Mouse (Mus musculus) skeletal muscle tissue, adult 2 months (tissue): ENCODE data around the gene Pacrg.
A peak's percentile ranks its signal among the peaks of the same experiment; 100 is the strongest.

Source experiments
- DNase-seq: peaks from one replicate; pipeline ENCODE4 v3.0.0-alpha.2; 2012; ENCODE audit warnings: low read depth, low spot score

Pacrg gene

DNA sequence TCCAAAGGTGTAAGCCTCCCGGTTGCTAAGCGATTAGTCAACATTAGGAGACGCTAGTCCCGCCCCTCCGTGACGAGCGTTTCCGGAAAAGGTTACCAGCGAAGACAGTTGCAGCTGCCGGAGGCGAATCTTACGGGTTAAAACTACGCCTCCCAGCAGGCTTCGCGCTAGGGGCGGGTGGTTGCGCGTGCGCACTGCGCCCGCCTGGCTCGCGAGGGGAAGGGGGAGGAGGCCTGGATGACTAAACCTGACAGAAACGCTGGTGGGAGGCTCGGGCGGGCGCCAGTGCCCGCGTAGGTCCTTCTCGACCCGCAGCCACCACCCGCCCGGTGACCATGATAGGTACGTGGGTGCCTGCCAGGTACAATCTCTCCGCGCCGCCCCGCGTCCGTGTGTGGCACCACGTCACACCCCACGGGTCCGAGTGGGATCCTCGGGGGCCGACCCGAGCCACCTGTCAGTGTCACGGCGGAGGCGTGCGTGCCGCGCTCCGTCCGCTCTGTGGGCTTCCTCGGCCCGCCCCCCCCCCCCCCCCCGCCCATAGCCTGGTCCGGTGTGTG is at the start of gene Pacrg, which contains the start of gene Prkn:
Pacrg (minus strand) TSS at position 164 of the 560 bp plus-strand sequence.
Prkn (plus strand) TSS at position 237 of the 560 bp plus-strand sequence.
- DNase-seq: peak; percentile 97

- no peak for DNase-seq
These were observed 47.8 kb upstream of the Pacrg start for GRCm38 (mm10) chr17:10887924-10888323.

- DNase-seq: no peak
These were observed 42.1 kb upstream of the Pacrg start for GRCm38 (mm10) chr17:10882260-10882659.

- DNase-seq: no peak
These were observed 38.9 kb upstream of the Pacrg start for GRCm38 (mm10) chr17:10878986-10879385.

DNA sequence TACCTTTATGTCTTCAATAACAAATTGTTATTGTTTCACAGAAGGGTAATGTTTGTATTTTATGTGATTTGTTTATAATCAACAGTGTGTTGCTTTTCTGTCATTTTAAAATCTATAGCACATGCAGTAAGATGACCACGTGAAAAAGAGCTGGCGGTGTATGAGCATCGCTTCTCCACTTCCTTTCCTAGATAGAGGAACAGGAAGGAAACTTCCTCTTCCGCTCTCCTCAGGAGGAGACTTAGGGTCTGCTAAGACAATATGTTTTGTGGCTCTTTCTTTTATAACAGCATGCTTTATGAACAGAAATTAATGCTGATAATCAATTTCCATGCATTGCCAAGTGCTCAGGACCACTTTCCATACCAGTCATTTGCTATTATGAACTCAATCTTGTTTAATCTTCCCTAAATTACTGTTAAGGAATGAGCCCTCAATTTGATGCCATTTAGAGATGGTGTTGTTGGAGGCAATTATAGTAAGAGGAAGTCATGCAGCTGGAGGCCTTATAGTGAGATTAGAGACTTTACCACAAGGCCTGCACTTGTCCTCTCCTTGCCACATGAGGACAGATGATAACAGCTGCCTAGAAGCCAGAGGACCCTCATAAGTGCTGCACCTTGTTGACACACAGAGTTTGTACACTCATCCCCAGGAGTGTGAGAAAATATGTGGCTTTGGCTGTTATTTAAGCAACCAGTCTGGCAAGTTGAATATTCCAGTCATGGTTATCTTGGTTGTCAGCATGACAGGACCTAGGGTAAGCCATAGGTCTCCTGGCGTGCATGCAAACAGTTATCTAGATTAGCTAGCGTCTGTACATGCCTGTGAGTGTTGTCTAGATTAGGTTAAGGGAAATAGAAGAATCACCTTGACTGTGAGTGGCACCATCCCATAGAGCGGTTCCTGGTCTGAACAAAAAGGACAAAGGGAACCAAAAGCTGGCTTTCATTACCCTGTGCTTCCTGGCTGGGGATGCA is 34.4 kb upstream of the Pacrg start:
- no peak for DNase-seq

- DNase-seq: no peak
These were observed 14.1 kb upstream of the Pacrg start for GRCm38 (mm10) chr17:10854207-10854606.

GRCm38 (mm10) chr17:10840731-10841201 is 655 bp upstream of the Pacrg start:
- peak; percentile 42 for DNase-seq

DNA sequence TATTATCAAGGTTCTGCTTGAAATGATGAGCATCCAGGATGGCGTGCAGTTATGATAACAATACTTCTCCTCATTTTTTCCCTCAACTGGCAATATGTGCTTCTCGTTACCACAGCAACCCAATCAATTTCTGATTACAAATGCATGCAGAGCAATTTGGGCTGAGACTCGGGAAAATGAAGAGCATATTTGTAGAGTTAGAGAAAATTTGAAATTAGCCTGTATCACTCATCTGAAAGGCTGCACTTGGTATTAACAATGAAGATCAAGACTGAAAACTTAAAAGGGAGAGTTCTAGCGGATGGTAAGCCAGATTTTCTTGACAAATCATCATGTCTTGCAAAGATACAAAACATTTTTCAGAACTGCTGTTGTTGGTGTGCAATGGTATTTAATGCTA is 21.1 kb downstream of the Pacrg start:
- DNase-seq: no peak

DNA sequence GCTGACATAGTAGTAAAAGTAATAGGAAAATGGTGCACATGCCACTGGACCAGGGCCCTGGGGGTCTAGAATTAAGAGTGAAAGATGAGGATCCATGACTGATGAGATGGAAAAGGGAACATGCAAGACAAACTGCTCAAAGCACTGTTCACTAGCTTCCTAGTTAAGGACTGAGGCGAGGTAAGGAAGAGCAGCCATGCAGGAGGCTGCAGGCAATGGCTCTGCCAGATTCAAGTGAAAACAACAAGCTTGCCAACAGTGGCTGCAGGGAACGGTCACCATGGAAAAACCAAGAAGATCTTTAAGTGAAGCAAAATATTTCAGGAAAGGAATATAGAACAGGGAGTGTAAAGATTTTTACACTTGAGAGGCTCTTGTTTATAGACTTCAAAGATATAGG is 31.5 kb downstream of the Pacrg start:
- DNase-seq: no peak

GRCm38 (mm10) chr17:10807261-10807998 is 32.7 kb downstream of the Pacrg start:
- DNase-seq: no peak

- no peak for DNase-seq
These were observed 33.4 kb downstream of the Pacrg start for GRCm38 (mm10) chr17:10806692-10807091.

DNA sequence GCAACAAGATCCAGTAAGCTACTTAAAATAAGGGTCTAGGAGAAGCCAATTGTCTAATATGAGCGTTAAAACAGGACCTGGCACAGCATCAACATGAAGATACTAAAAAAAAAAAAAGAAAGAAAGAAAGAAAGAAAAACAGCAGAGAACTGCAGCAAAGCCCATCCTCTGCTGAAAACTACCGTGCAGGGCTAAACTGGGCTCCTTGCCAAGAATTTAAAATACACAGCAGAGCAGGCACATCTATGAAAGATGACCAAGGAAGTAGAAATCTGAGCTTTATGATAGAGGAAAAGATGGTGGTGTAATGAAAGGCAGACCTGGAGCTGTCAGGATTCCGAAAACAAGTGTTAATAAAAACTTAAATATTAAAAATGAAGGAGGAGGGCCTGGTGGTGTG is 48.5 kb downstream of the Pacrg start:
- no peak for DNase-seq

- DNase-seq: peak; percentile 46
These were observed 55.6 kb downstream of the Pacrg start for GRCm38 (mm10) chr17:10784401-10784920.

DNA sequence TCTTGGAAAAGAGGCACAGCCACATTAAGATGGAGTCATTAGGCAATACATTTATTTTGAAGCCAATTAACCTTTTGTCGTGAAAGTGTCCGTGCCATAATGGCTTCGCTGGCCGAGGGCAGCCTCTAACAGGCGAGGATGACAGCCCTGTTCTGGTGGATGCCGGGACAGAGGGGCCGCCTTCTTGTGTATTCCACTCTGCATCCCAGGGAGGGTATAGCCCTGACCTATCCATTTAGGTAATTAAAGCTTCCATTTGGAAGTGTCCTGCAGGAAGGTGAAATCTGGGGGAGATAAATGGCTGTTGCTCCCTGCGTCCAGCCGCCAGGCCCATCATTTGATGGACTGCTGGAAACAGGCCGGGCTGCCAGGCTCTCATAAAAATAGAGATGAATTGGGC is 63.6 kb downstream of the Pacrg start:
- no peak for DNase-seq

DNA sequence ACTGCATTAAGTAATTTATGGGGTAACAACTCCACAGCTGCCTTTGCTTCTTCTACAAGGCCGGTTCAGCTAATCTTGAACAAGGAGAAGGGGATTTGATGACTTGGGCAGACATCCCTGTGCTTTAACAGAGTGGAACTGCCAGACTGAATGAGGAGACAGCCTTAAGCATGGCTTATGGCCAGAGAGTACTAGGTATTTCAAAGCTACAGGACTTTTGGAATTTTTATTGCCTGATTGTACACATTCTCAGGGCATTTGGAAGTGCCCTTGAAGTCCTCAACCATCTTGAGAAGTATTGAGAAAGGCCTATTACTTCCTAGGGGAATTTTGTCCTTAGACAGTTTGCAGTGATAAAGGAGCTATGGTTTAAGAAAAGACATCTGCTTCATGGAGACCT is 65.6 kb downstream of the Pacrg start:
- no peak for DNase-seq

DNA sequence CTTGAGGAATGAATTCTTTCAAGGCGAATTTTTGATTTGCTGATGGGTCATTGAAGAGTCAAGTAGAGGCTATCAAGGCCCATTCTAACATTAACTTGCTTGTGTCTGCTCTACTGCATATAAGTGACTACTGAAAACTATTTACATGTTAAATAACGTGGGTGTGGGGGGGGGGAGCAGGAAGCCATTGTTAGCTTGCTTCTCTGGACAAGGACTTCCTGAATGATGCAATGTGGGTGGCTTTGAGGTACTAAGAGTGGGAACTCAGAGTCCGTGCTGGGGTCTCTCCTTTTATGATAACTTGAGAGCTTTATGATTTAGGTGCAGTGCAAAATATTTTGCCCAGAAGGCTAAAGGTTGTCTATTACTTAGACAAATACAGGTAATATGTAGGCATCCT is 67.9 kb downstream of the Pacrg start:
- DNase-seq: no peak

DNA sequence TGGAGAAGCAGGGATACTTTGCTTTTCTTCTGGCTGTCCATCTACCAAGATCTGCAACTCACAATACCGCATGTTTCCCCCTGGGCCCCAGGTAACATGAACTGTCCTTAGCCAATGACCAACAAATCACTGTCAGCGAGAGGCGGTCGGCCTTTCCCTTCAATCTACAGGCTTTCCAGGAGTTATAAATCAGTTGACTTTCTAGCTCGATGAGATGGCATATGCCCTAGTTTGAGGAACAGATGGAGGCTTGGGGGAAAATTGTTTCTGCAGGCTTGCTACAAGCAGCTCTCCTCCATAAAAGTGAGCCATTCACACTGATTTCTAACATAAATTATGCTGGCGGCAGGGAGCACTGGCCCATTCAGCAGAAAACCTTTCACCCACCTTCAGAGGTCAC is 70.2 kb downstream of the Pacrg start:
- peak; percentile 14 for DNase-seq

GRCm38 (mm10) chr17:10766735-10767406 is 73.2 kb downstream of the Pacrg start:
- DNase-seq: peak; percentile 87

DNA sequence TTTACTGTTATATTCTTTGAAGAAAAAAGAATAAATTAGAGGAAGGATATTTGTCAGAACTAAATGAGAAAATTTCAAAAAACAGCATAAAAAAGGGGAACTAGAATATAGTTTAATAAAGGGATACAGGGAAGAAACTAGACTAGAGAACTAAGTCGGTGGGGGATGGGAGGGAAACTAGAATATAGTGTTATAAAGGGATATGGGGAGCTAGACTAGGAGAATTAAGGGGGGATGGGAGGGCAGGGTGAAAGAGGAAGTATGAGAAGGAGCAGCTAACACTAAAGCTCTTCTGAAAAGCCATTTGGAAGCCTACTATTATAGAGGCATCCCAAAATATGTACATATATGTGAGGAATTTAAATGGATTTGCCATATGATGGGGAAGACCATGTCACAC is 75.8 kb downstream of the Pacrg start:
- no peak for DNase-seq

DNA sequence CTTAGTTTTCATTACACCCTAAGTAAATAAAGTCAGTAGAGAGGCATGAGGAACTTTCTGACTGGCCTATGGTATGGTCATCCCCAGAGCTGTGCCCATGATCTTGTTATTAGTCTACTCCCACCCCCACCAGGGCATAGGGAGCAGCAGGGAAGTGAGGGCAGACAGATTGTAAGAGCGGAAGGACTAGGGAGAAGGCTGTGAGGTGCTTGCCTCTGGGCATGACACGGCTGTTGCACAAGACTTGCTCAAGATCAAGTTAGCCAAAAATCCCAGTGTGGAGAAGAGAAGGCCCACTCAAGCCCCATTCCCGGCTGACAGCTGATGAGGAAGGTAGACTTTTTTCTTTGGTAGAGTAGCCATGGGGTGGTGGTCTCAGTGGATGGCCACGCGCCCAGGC is 82.7 kb downstream of the Pacrg start:
- DNase-seq: no peak
